Mouse (Mus musculus) spleen, embryonic (tissue): ENCODE measurements around the gene Cwf19l1.

ENCODE experiments used
- CTCF ChIA-PET: fragments of 350-600 bp; sonication (Branson Sonifier 250); formaldehyde crosslinking; loops from one replicate; lab custom pipeline; 2022; lab: Charles Lee

Cwf19l1 gene

DNA sequence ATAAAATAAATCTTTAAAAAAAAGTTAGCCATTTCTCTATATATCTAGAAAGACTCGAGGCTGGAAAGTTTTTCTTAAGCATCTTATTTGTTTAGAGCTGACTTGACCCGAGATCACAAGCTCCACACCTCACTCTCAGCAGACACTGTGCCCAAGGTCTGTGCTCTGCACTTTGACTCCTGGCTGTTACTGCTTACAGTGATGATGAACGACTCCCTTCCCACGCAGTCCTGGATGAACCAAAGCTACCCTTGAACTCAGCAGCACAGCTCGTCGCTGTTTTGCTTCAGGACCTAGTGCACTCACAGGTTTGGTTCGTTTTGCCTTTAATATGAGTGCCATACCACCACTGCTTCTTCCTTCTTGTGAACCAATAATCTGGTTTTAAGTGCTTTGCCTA lies 71.9 kb downstream of the Cwf19l1 start:
- CTCF ChIA-PET = no interaction called here

DNA sequence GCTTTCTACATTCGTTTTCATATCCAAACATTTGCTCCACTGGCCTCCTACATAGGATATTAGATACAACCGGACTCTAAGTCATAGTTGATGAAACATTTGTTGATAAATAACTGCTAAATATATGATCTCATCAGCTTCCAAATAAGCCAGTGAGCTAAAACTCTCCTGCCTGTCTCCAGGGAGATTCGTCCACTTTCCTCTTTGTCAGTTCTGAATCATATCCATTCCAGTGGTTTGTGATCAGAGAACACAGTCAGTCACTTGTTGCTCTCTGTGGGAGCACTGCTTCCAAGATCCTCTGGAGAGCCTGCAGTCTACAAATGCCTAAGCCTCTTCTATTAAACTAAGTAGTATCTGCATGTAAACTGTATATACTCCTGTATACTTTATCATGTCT lies 75.5 kb downstream of the Cwf19l1 start:
- CTCF ChIA-PET = no interaction called here
